Mouse (Mus musculus) cerebellum, postnatal 4 days (tissue): ENCODE data around the gene Slc48a1.
A peak's percentile ranks its signal among the peaks of the same experiment; 100 is the strongest.

Experiments used
- DNase-seq, 2 experiments: peaks; one replicate each; pipeline ENCODE4 v3.0.0; 2022; ENCODE audit warnings: low spot score in 2 of 2, mixed read lengths in 1 of 2

The Slc48a1 gene

GRCm38 (mm10) chr15:97754476-97754875 is 23.8 kb upstream of the Slc48a1 start:
- no peak for DNase-seq

- no peak for DNase-seq
Observed at GRCm38 (mm10) chr15:97755361-97755760, 23.0 kb upstream of the Slc48a1 start.

GRCm38 (mm10) chr15:97760006-97760405 is 18.3 kb upstream of the Slc48a1 start:
- peak in 1 of 2 experiments; percentile 69 for DNase-seq

GRCm38 (mm10) chr15:97760952-97761351 is 17.4 kb upstream of the Slc48a1 start:
- no peak for DNase-seq

- DNase-seq, result no peak
Observed at GRCm38 (mm10) chr15:97761438-97761837, 16.9 kb upstream of the Slc48a1 start.

- DNase-seq, result no peak
Observed at GRCm38 (mm10) chr15:97762733-97763132, 15.6 kb upstream of the Slc48a1 start.

GRCm38 (mm10) chr15:97763256-97764049 is 14.9 kb upstream of the Slc48a1 start:
- no peak for DNase-seq

GRCm38 (mm10) chr15:97764532-97764931 is 13.8 kb upstream of the Slc48a1 start:
- DNase-seq, result no peak

- DNase-seq, result no peak
Observed at GRCm38 (mm10) chr15:97765090-97765794, 13.1 kb upstream of the Slc48a1 start.

- DNase-seq, result peak in 1 of 2 experiments; percentile 23
Observed at GRCm38 (mm10) chr15:97766194-97766593, 12.1 kb upstream of the Slc48a1 start.

GRCm38 (mm10) chr15:97766594-97767279 is 11.6 kb upstream of the Slc48a1 start:
- DNase-seq, result peak in 1 of 2 experiments; percentile 34

- DNase-seq, result peak; percentile 66 to 80
Observed at GRCm38 (mm10) chr15:97767280-97768186, 10.8 kb upstream of the Slc48a1 start, which contains the start of gene Rapgef3. TSS of gene Rapgef3 (minus strand) at chr15:97767972.

- DNase-seq, result peak in 1 of 2 experiments; percentile 45
Observed at GRCm38 (mm10) chr15:97768192-97768591, 10.1 kb upstream of the Slc48a1 start.

- no peak for DNase-seq
Observed at GRCm38 (mm10) chr15:97770280-97770679, 8.0 kb upstream of the Slc48a1 start.

- DNase-seq, result no peak
Observed at GRCm38 (mm10) chr15:97773108-97773507, 5.2 kb upstream of the Slc48a1 start.

GRCm38 (mm10) chr15:97773961-97774370 is 4.4 kb upstream of the Slc48a1 start:
- DNase-seq, result no peak

GRCm38 (mm10) chr15:97776514-97776913 is 1.8 kb upstream of the Slc48a1 start:
- DNase-seq, result peak in 1 of 2 experiments; percentile 78

- DNase-seq, result no peak
Observed at GRCm38 (mm10) chr15:97776919-97777318, 1.4 kb upstream of the Slc48a1 start.

GRCm38 (mm10) chr15:97779576-97779975 is 1.3 kb downstream of the Slc48a1 start:
- DNase-seq, result no peak

GRCm38 (mm10) chr15:97780611-97781031 is 2.3 kb downstream of the Slc48a1 start:
- no peak for DNase-seq
